ENCODE assay signal across 20 mouse cellular contexts in genomic region chr1:127325601-127326198, GRCm38 (mm10).
DNase-seq lines count a peak whose midpoint lies in the region; ATAC-seq and TF ChIP-seq lines count a peak whose summit lies in the region.
"Had no signal": no experiment of that assay in that cellular context is flagged by ENCODE, and none has a peak within 500 bp of the region (broad histone marks: within the 10 kb centered on the region; RNA-seq: fewer than 3 reads in every experiment).

No protein-coding gene starts in this region.

- TF ChIP-seq CTCF in midbrain, postnatal 0 days (IDR thresholded peaks at IDR 0.05), result no peak
- TF ChIP-seq CTCF in hindbrain, postnatal 0 days (IDR thresholded peaks at IDR 0.05; ENCODE audit: low read depth), result no peak
- no peak for TF ChIP-seq CTCF in olfactory bulb, adult 2 months (IDR thresholded peaks at IDR 0.05; ENCODE audit: insufficient read depth, low read depth, low read length)

- peaks cover 38% of the 10 kb centered on the region for H3K4me1 ChIP-seq in hindbrain, embryonic 13.5 days (replicated peaks)
- peaks cover 7% of the 10 kb centered on the region; the same call in 1 of the 2 replicates for H3K4me1 ChIP-seq in hindbrain, embryonic 10.5 days (replicated peaks)
- H3K4me1 ChIP-seq in midbrain, postnatal 0 days (ENCODE audit: insufficient read depth, low read length), result no peaks in the 10 kb centered on the region
- H3K4me1 ChIP-seq in midbrain, embryonic 10.5 days, result peaks cover 7% of the 10 kb centered on the region
- peaks cover 4% of the 10 kb centered on the region; the same call in 1 of the 2 replicates for H3K4me1 ChIP-seq in hindbrain, postnatal 0 days (ENCODE audit: insufficient read depth, low read length)
- peaks cover 19% of the 10 kb centered on the region for H3K4me1 ChIP-seq in olfactory bulb, adult 2 months (ENCODE audit: control insufficient read depth, insufficient read depth, low read length)
- H3K4me1 ChIP-seq: embryonic facial prominence, embryonic 15.5 days; forebrain, embryonic 12.5 days had no signal

- 75% methylated on average over 8 of the region's 8 CpGs for WGBS in hindbrain, embryonic 13.5 days
- WGBS in hindbrain, embryonic 10.5 days, result 86% methylated on average over 8 of the region's 8 CpGs
- 65% methylated on average over 8 of the region's 8 CpGs for WGBS in midbrain, postnatal 0 days
- 91% methylated on average over 8 of the region's 8 CpGs for WGBS in midbrain, embryonic 10.5 days
- 74% methylated on average over 8 of the region's 8 CpGs for WGBS in hindbrain, postnatal 0 days
- 48% methylated on average over 8 of the region's 8 CpGs for WGBS in olfactory bulb, adult 2 months

- peak overlapping the region; percentile 58 for H3K27ac ChIP-seq in hindbrain, embryonic 13.5 days
- no peak overlapping the region for H3K27ac ChIP-seq in hindbrain, embryonic 10.5 days
- H3K27ac ChIP-seq in midbrain, postnatal 0 days (ENCODE audit: low read depth, low read length), result no peak overlapping the region
- H3K27ac ChIP-seq in midbrain, embryonic 10.5 days (replicated peaks), result no peak overlapping the region
- H3K27ac ChIP-seq in hindbrain, postnatal 0 days, result no peak overlapping the region
- H3K27ac ChIP-seq in olfactory bulb, adult 2 months (ENCODE audit: insufficient read depth, low read depth, low read length), result 0 out of 2 replicates have a peak overlapping the region, but pooled peaks have one; percentile 26
- H3K27ac ChIP-seq: embryonic facial prominence, embryonic 15.5 days; forebrain, embryonic 12.5 days; heart, embryonic 10.5 days; heart, embryonic 15.5 days had no signal

- no peak for TF ChIP-seq POLR2A in olfactory bulb, adult 2 months (IDR thresholded peaks at IDR 0.05; ENCODE audit: insufficient read depth, low read depth, low read length)

- no peak overlapping the region for H3K4me2 ChIP-seq in hindbrain, embryonic 13.5 days
- no peak overlapping the region for H3K4me2 ChIP-seq in midbrain, postnatal 0 days (ENCODE audit: low read depth, low read length, poor library complexity, severe bottlenecking)
- H3K4me2 ChIP-seq in hindbrain, postnatal 0 days (ENCODE audit: low read depth, low read length), result no peak overlapping the region
- H3K4me2 ChIP-seq: embryonic facial prominence, embryonic 15.5 days; forebrain, embryonic 12.5 days; heart, embryonic 15.5 days had no signal

- H3K4me3 ChIP-seq in hindbrain, embryonic 13.5 days, result no peak overlapping the region
- no peak overlapping the region for H3K4me3 ChIP-seq in hindbrain, embryonic 10.5 days
- no peak overlapping the region for H3K4me3 ChIP-seq in midbrain, postnatal 0 days (ENCODE audit: low read depth, low read length)
- H3K4me3 ChIP-seq in midbrain, embryonic 10.5 days, result no peak overlapping the region
- H3K4me3 ChIP-seq in hindbrain, postnatal 0 days (ENCODE audit: low read length), result no peak overlapping the region
- H3K4me3 ChIP-seq in olfactory bulb, adult 2 months (ENCODE audit: insufficient read depth, low read depth, low read length), result no peak overlapping the region
- H3K4me3 ChIP-seq: embryonic facial prominence, embryonic 15.5 days; forebrain, embryonic 12.5 days; heart, embryonic 10.5 days; heart, embryonic 15.5 days had no signal

- H3K36me3 ChIP-seq in hindbrain, embryonic 13.5 days, result peaks cover 17% of the 10 kb centered on the region
- peaks cover 13% of the 10 kb centered on the region; the same call in 1 of the 2 replicates for H3K36me3 ChIP-seq in hindbrain, embryonic 10.5 days
- H3K36me3 ChIP-seq in midbrain, postnatal 0 days (ENCODE audit: insufficient read depth, low read length), result no peaks in the 10 kb centered on the region; the same call in 1 of the 2 replicates
- peaks cover 14% of the 10 kb centered on the region for H3K36me3 ChIP-seq in midbrain, embryonic 10.5 days
- no peaks in the 10 kb centered on the region; the same call in 1 of the 2 replicates for H3K36me3 ChIP-seq in hindbrain, postnatal 0 days (ENCODE audit: insufficient read depth, low read length)

- H3K9ac ChIP-seq in hindbrain, embryonic 13.5 days, result no peak overlapping the region
- no peak overlapping the region for H3K9ac ChIP-seq in midbrain, postnatal 0 days (replicated peaks; ENCODE audit: low read length, poor library complexity, severe bottlenecking)
- no peak overlapping the region for H3K9ac ChIP-seq in hindbrain, postnatal 0 days (replicated peaks; ENCODE audit: low read length)
- H3K9ac ChIP-seq: embryonic facial prominence, embryonic 15.5 days; forebrain, embryonic 12.5 days; heart, embryonic 15.5 days had no signal

- no peaks in the 10 kb centered on the region for H3K27me3 ChIP-seq in hindbrain, embryonic 13.5 days
- H3K27me3 ChIP-seq in hindbrain, embryonic 10.5 days (ENCODE audit: insufficient read depth, poor library complexity, severe bottlenecking), result no peaks in the 10 kb centered on the region
- H3K27me3 ChIP-seq in midbrain, postnatal 0 days (ENCODE audit: insufficient read depth, low read length), result no peaks in the 10 kb centered on the region
- no peaks in the 10 kb centered on the region for H3K27me3 ChIP-seq in midbrain, embryonic 10.5 days (ENCODE audit: low read depth, poor library complexity, severe bottlenecking)
- no peaks in the 10 kb centered on the region for H3K27me3 ChIP-seq in hindbrain, postnatal 0 days (ENCODE audit: insufficient read depth, low read length)
- H3K27me3 ChIP-seq: embryonic facial prominence, embryonic 15.5 days; forebrain, embryonic 12.5 days; heart, embryonic 15.5 days had no signal

- no peak for ATAC-seq in hindbrain, embryonic 13.5 days (ENCODE audit: low FRiP score)
- ATAC-seq in midbrain, postnatal 0 days (ENCODE audit: low FRiP score), result no peak
- ATAC-seq in hindbrain, postnatal 0 days, result 0 out of 2 replicates have a peak, but pooled peaks have one; percentile 15
- no peak for ATAC-seq in megakaryocyte, adult 5-6 weeks (ENCODE audit: poor library complexity, severe bottlenecking)

- no peaks in the 10 kb centered on the region for H3K9me3 ChIP-seq in hindbrain, embryonic 13.5 days
- no peaks in the 10 kb centered on the region for H3K9me3 ChIP-seq in hindbrain, embryonic 10.5 days
- H3K9me3 ChIP-seq in midbrain, postnatal 0 days (ENCODE audit: low read length), result no peaks in the 10 kb centered on the region
- H3K9me3 ChIP-seq in midbrain, embryonic 10.5 days (replicated peaks), result no peaks in the 10 kb centered on the region
- no peaks in the 10 kb centered on the region for H3K9me3 ChIP-seq in hindbrain, postnatal 0 days (ENCODE audit: low read length)
- H3K9me3 ChIP-seq: embryonic facial prominence, embryonic 15.5 days; forebrain, embryonic 12.5 days; heart, embryonic 10.5 days; heart, embryonic 15.5 days had no signal

- DNase-seq in hindbrain, embryonic 10.5 days (ENCODE audit: low spot score), result no peak
- DNase-seq in midbrain, postnatal 0 days (ENCODE audit: low spot score), result peak; percentile 41
- no peak for DNase-seq in midbrain, embryonic 10.5 days (ENCODE audit: low spot score)
- DNase-seq in hindbrain, postnatal 0 days (ENCODE audit: low spot score), result peak; percentile 39
- DNase-seq: adrenal gland, adult 2 months; adrenal gland, postnatal 25 days; cerebellum, adult 2 months; cerebellum, postnatal 14 days; embryo, embryonic 11 days; gastrocnemius, postnatal 36 days; heart, adult 18-20 months; heart, postnatal 14 days; kidney, adult 11 months had no signal

Comparison
In these comparisons a context has a peak if more than half of its experiments do, and no peak if none do; other contexts are left out.
1. H3K27ac ChIP-seq: peak in hindbrain, embryonic 13.5 days (single experiment) and olfactory bulb, adult 2 months (single experiment); none in hindbrain, embryonic 10.5 days (single experiment), midbrain, postnatal 0 days (single experiment), midbrain, embryonic 10.5 days (single experiment) and hindbrain, postnatal 0 days (single experiment).
2. DNase-seq: peak in midbrain, postnatal 0 days (single experiment) and hindbrain, postnatal 0 days (single experiment); none in hindbrain, embryonic 10.5 days (single experiment) and midbrain, embryonic 10.5 days (single experiment).